Mouse (Mus musculus): ENCODE measurements around the gene Phyhd1. TPM values are rescaled to one million over a fixed set of nuclear protein-coding genes. Genes with fewer than 3 reads are reported as not detected.

The Phyhd1 gene
- total and polyA plus RNA-seq, 3 experiments: 0.19 to 1.6 TPM; not detected in 1

- DNase-seq (ENCODE audit: low read depth, low spot score): no peak
- TF ChIP-seq ZNF384 (IDR thresholded peaks at IDR 0.05; ENCODE audit: low read depth, low read length): peak; percentile 65
- no peak for TF ChIP-seq RCOR1 (IDR thresholded peaks at IDR 0.05; ENCODE audit: low read depth, low read length)
- no peaks in the 10 kb centered on the region for H3K9me3 ChIP-seq (replicated peaks; ENCODE audit: insufficient read depth, low read length)
- no peaks in the 10 kb centered on the region for H3K27me3 ChIP-seq (ENCODE audit: control insufficient read depth in 1 of 2, insufficient read depth in 2 of 2, low read length in 2 of 2)
- H3K4me3 ChIP-seq (ENCODE audit: control insufficient read depth in 1 of 2, insufficient read depth in 1 of 2, low read depth in 2 of 2, low read length in 2 of 2): no peak overlapping the region
- H3K9ac ChIP-seq (ENCODE audit: control insufficient read depth, low read depth, low read length, poor library complexity, severe bottlenecking): no peak overlapping the region
- peaks cover 0 to 20% of the 10 kb centered on the region in 2 experiments; a peak in 3 of 4 replicates for H3K36me3 ChIP-seq (ENCODE audit: control insufficient read depth in 1 of 2, insufficient read depth in 2 of 2, low read length in 2 of 2)
- no peak overlapping the region for H3K27ac ChIP-seq (ENCODE audit: control insufficient read depth, low read depth, low read length)
- peaks cover 19 to 24% of the 10 kb centered on the region in 2 experiments for H3K4me1 ChIP-seq (ENCODE audit: control insufficient read depth in 1 of 2, insufficient read depth in 2 of 2, low read length in 2 of 2)
- H3K79me2 ChIP-seq (ENCODE audit: control insufficient read depth, insufficient read depth, low read length, poor library complexity): no peaks in the 10 kb centered on the region; the same call in 1 of the 2 replicates
Measured at GRCm38 (mm10) chr2:30261921-30262839, 3.8 kb upstream of the Phyhd1 start.

GRCm38 (mm10) chr2:30262840-30263441 lies 3.1 kb upstream of the Phyhd1 start:
- H3K9me3 ChIP-seq (replicated peaks; ENCODE audit: insufficient read depth, low read length): no peaks in the 10 kb centered on the region
- H3K27ac ChIP-seq (ENCODE audit: control insufficient read depth, low read depth, low read length): no peak overlapping the region
- no peaks in the 10 kb centered on the region; the same call in 1 of the 2 replicates for H3K79me2 ChIP-seq (ENCODE audit: control insufficient read depth, insufficient read depth, low read length, poor library complexity)
- no peak overlapping the region for H3K4me3 ChIP-seq (ENCODE audit: control insufficient read depth in 1 of 2, insufficient read depth in 1 of 2, low read depth in 2 of 2, low read length in 2 of 2)
- no peak for TF ChIP-seq EP300 (IDR thresholded peaks at IDR 0.05; ENCODE audit: low read depth in 1 of 2, low read length in 2 of 2)
- no peak for TF ChIP-seq SIN3A (IDR thresholded peaks at IDR 0.05; ENCODE audit: low read length)
- no peak for TF ChIP-seq UBTF (IDR thresholded peaks at IDR 0.05; ENCODE audit: borderline replicate concordance, insufficient read depth, low read depth, low read length)
- no peak for TF ChIP-seq RCOR1 (IDR thresholded peaks at IDR 0.05; ENCODE audit: low read depth, low read length)
- no peak for TF ChIP-seq ZMIZ1 (IDR thresholded peaks at IDR 0.05; ENCODE audit: low read depth, low read length)
- no peak for TF ChIP-seq TAL1 (IDR thresholded peaks at IDR 0.05; ENCODE audit: low read length)
- no peak for TF ChIP-seq NELFE (IDR thresholded peaks at IDR 0.05; ENCODE audit: low read depth, low read length)
- no peak for TF ChIP-seq ELF1 (IDR thresholded peaks at IDR 0.05; ENCODE audit: low read depth, low read length)
- no peak for TF ChIP-seq CHD2 (IDR thresholded peaks at IDR 0.05; ENCODE audit: low read length)
- TF ChIP-seq TCF12 (IDR thresholded peaks at IDR 0.05; ENCODE audit: low read depth, low read length): no peak
- TF ChIP-seq ETS1 (IDR thresholded peaks at IDR 0.05; ENCODE audit: low read depth, low read length): no peak
- TF ChIP-seq MEF2A (IDR thresholded peaks at IDR 0.05; ENCODE audit: extremely low read depth, insufficient replicate concordance, low read depth, low read length, poor library complexity, severe bottlenecking): no peak
- TF ChIP-seq ZKSCAN1 (IDR thresholded peaks at IDR 0.05; ENCODE audit: low read depth, low read length): no peak
- TF ChIP-seq MAZ (IDR thresholded peaks at IDR 0.05; ENCODE audit: low read depth, low read length): no peak
- no peak for TF ChIP-seq GABPA (IDR thresholded peaks at IDR 0.05; ENCODE audit: low read depth, low read length)
- TF ChIP-seq CTCF (IDR thresholded peaks at IDR 0.05 in 2 of 3, conservative IDR thresholded peaks at IDR 0.05 in 1 of 3; ENCODE audit: control insufficient read depth in 1 of 3, insufficient read depth in 1 of 3, low read depth in 2 of 3, low read length in 3 of 3, poor library complexity in 1 of 3, severe bottlenecking in 1 of 3): no peak
- no peak for TF ChIP-seq USF1 (IDR thresholded peaks at IDR 0.05; ENCODE audit: low read depth, low read length)
- no peak for TF ChIP-seq ZNF384 (IDR thresholded peaks at IDR 0.05; ENCODE audit: low read depth, low read length)
- peaks cover 0 to 20% of the 10 kb centered on the region in 2 experiments; a peak in 3 of 4 replicates for H3K36me3 ChIP-seq (ENCODE audit: control insufficient read depth in 1 of 2, insufficient read depth in 2 of 2, low read length in 2 of 2)
- no peak overlapping the region for H3K9ac ChIP-seq (ENCODE audit: control insufficient read depth, low read depth, low read length, poor library complexity, severe bottlenecking)
- no peaks in the 10 kb centered on the region for H3K27me3 ChIP-seq (ENCODE audit: control insufficient read depth in 1 of 2, insufficient read depth in 2 of 2, low read length in 2 of 2)
- H3K4me1 ChIP-seq (ENCODE audit: control insufficient read depth in 1 of 2, insufficient read depth in 2 of 2, low read length in 2 of 2): peaks cover 19 to 25% of the 10 kb centered on the region in 2 experiments
- DNase-seq (ENCODE audit: low read depth, low spot score): no peak

All from MEL (cell line).